Mouse (Mus musculus): ENCODE results near the gene Sostdc1. TPM values are rescaled to one million over a fixed set of nuclear protein-coding genes. Genes with fewer than 3 reads are reported as not detected.

The Sostdc1 gene
- polyA plus RNA-seq (2011; ENCODE audit: insufficient read depth, insufficient read length, low replicate concordance, missing spikeins): not detected in 2 replicates

DNA sequence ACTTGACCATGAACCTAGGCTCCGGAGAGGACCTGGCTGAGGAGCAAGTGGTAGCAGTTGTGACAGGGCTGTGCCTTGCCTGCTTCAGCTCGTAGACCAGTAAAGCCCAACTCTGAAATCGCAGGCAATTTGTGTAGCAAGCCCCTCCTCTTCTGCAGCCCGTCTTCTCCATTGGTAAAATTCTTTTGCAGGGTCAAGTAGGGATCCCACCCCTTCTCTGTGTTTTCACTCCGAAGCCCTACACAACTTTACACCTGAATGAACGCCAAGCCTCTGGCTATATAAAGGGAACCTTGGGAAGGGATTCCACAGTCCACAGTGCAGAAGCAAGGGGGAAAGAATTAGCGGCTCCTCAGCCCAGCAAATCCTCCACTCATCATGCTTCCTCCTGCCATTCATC is at the start of gene Sostdc1:
TSS of gene Sostdc1 (plus strand) at position 224 of the 400 bp plus-strand sequence.
- no peak within 1 kb of the TSS for H3K4me3 ChIP-seq (replicated peaks; ENCODE audit: control insufficient read depth, low read depth, low read length)
- H3K4me1 ChIP-seq (ENCODE audit: control insufficient read depth, insufficient read depth, low read length): no peaks in the 10 kb centered on the region; the same call in 1 of the 2 replicates
- 48% methylated on average over 7 of the region's 7 CpGs for WGBS
- TF ChIP-seq CTCF (IDR thresholded peaks at IDR 0.05; ENCODE audit: control insufficient read depth, insufficient read depth, low read length) (no peak), POLR2A (IDR thresholded peaks at IDR 0.05; ENCODE audit: borderline replicate concordance, control insufficient read depth, low read depth, low read length) (no peak)
- H3K27ac ChIP-seq (ENCODE audit: control insufficient read depth, insufficient read depth, low read depth, low read length, poor library complexity): no peak within 1 kb of the TSS

DNA sequence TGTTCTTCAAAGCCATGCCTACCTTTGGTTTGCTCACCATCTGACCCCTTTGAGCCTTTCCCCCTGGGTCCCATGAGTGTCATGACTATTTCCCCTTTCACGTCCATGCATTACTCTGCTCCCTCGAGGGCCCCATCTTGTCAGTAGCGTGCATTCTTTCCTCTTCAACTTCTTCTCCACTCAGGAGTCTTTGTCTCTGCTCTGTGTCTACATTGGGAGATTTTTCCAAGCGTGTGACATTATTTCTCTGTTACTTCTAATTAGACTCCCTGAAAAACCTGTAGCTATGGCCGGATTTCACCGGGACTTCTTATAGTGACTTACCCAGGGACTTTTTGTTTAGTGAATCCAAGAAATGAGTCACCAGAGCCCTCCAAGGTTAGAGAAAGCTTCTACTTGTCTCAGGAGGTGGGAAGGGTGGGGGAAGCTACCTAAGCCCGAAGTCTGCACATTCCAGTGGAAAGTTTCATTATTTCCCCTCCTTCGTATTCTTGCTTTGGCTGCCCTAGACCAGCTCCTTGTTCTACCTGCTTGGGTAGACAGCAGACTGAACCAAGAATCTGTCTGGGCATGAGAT is 46.2 kb upstream of the Sostdc1 start:
- Histone ChIP-seq H3K4me3 (replicated peaks; ENCODE audit: control insufficient read depth, low read depth, low read length) (no peak overlapping the region), H3K27ac (ENCODE audit: control insufficient read depth, insufficient read depth, low read depth, low read length, poor library complexity) (no peak overlapping the region), H3K4me1 (ENCODE audit: control insufficient read depth, insufficient read depth, low read length) (no peaks in the 10 kb centered on the region)
- WGBS: 73% methylated on average over 8 of the region's 8 CpGs
- TF ChIP-seq CTCF (IDR thresholded peaks at IDR 0.05; ENCODE audit: control insufficient read depth, insufficient read depth, low read length) (no peak), POLR2A (IDR thresholded peaks at IDR 0.05; ENCODE audit: borderline replicate concordance, control insufficient read depth, low read depth, low read length) (no peak)

DNA sequence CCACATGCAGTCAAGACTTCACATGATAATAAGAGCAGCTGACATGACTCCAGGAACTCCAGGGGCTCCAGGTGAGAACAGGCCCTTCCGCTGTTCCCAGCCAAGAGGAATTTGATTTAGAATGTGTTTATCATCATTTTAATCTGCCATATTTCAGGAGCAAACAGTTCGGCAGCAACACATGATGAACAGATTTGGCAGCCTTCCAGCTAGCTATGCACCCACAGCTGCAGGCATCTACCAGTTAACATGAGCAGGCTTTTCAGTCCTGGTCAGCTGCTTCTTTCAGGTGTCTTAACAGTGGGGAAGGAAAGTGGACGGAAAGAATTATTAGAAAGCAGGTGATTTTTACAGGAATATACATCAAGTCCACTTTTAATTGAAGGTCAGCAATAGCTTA is 39.1 kb upstream of the Sostdc1 start:
- TF ChIP-seq POLR2A (IDR thresholded peaks at IDR 0.05; ENCODE audit: borderline replicate concordance, control insufficient read depth, low read depth, low read length) (no peak), CTCF (IDR thresholded peaks at IDR 0.05; ENCODE audit: control insufficient read depth, insufficient read depth, low read length) (no peak)
- H3K4me1 ChIP-seq (ENCODE audit: control insufficient read depth, insufficient read depth, low read length): no peaks in the 10 kb centered on the region

DNA sequence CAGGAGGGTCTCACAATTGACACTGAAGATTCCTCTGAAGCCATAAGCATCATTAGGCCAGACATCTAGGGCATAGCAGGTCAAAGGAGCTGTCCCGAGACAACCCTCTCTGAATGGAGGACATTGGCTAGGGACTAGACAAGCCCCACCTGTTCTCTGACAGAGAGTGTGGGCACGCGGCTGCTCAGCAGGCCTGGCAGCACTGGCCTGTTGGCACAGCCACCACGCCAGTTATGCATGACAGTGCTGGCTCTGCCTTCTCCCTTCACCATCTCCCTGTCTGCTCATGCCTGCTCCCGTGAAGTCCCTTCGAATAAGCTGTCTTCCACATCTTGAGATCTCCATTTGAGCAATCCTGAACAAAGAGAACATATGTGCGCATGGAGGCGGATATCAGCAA is 24.3 kb upstream of the Sostdc1 start:
- Histone ChIP-seq H3K4me3 (replicated peaks; ENCODE audit: control insufficient read depth, low read depth, low read length) (no peak overlapping the region), H3K4me1 (ENCODE audit: control insufficient read depth, insufficient read depth, low read length) (no peaks in the 10 kb centered on the region), H3K27ac (ENCODE audit: control insufficient read depth, insufficient read depth, low read depth, low read length, poor library complexity) (no peak overlapping the region)
- 87% methylated on average over 8 of the region's 8 CpGs for WGBS
- TF ChIP-seq POLR2A (IDR thresholded peaks at IDR 0.05; ENCODE audit: borderline replicate concordance, control insufficient read depth, low read depth, low read length) (no peak), CTCF (IDR thresholded peaks at IDR 0.05; ENCODE audit: control insufficient read depth, insufficient read depth, low read length) (no peak)

More for the DNA sequence above, 39.1 kb upstream of the Sostdc1 start:
- no peak overlapping the region for H3K4me3 ChIP-seq (replicated peaks; ENCODE audit: control insufficient read depth, low read depth, low read length)
- 75% methylated on average over 3 of the region's 3 CpGs for WGBS
- no peak overlapping the region for H3K27ac ChIP-seq (ENCODE audit: control insufficient read depth, insufficient read depth, low read depth, low read length, poor library complexity)

DNA sequence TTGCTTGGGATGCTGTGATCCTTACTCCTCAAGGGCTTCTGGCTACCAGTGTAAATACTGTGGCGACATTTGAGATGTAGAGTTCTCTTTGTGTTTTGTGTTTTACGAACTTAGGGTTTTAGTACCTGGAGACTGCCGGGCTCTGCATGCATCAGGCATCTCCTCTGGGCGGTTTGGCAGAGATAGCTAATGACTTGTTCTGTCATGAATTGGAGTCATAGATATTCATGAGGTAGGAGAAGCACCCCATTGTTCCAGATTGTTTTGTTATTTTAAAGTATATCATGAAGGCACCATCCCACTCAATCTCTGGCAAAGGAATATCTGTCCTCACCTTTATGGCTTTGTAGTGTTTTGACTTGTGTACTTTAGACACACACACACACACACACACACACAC is 23.5 kb upstream of the Sostdc1 start:
- H3K27ac ChIP-seq (ENCODE audit: control insufficient read depth, insufficient read depth, low read depth, low read length, poor library complexity): no peak overlapping the region
- 92% methylated on average over 4 of the region's 4 CpGs for WGBS
- H3K4me3 ChIP-seq (replicated peaks; ENCODE audit: control insufficient read depth, low read depth, low read length): no peak overlapping the region
- no peak for TF ChIP-seq CTCF (IDR thresholded peaks at IDR 0.05; ENCODE audit: control insufficient read depth, insufficient read depth, low read length)
- no peak for TF ChIP-seq POLR2A (IDR thresholded peaks at IDR 0.05; ENCODE audit: borderline replicate concordance, control insufficient read depth, low read depth, low read length)
- no peaks in the 10 kb centered on the region for H3K4me1 ChIP-seq (ENCODE audit: control insufficient read depth, insufficient read depth, low read length)

DNA sequence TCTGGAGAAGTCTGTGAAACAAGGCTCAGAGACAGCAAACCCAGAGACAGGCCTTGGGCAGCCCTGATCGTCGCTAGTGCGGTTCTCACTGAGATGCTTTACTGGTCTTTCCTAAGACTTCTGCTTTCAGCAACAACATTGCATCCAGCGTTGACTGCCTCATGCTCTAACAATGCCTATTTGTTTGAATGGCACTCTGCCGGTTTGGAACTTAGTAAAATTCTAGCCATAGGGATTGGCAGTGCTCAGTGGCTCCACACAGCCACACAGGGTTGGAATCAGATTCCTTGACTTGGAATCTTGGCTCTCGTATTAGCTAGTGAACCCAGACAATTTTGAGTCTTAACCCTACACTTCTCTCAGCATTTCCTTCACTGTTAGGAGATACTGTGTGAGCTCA is 22.6 kb upstream of the Sostdc1 start:
- WGBS: 82% methylated on average over 6 of the region's 6 CpGs
- TF ChIP-seq CTCF (IDR thresholded peaks at IDR 0.05; ENCODE audit: control insufficient read depth, insufficient read depth, low read length): no peak
- no peak for TF ChIP-seq POLR2A (IDR thresholded peaks at IDR 0.05; ENCODE audit: borderline replicate concordance, control insufficient read depth, low read depth, low read length)
- H3K4me1 ChIP-seq (ENCODE audit: control insufficient read depth, insufficient read depth, low read length): no peaks in the 10 kb centered on the region
- no peak overlapping the region for H3K4me3 ChIP-seq (replicated peaks; ENCODE audit: control insufficient read depth, low read depth, low read length)
- H3K27ac ChIP-seq (ENCODE audit: control insufficient read depth, insufficient read depth, low read depth, low read length, poor library complexity): no peak overlapping the region

DNA sequence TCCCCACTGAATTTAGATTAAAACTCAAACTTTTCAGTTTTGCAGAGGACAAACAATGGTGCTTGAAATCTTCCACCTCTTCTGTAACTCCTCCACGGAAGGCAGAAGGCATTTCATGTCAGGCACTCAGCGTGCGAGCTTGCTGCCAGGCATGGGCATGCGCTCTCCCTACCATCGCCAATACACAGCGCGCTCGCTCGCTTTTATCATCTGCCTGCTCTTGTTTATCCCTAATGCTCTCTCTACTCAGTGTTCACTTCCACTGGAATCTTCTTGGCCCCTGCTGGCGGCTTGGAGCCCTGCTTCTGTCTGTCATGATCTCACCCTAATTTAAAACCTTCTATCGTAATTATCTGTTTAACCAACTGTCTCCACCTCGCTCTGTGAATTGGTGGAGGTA is 11.6 kb upstream of the Sostdc1 start:
- H3K4me3 ChIP-seq (replicated peaks; ENCODE audit: control insufficient read depth, low read depth, low read length): no peak overlapping the region
- TF ChIP-seq POLR2A (IDR thresholded peaks at IDR 0.05; ENCODE audit: borderline replicate concordance, control insufficient read depth, low read depth, low read length) (no peak), CTCF (IDR thresholded peaks at IDR 0.05; ENCODE audit: control insufficient read depth, insufficient read depth, low read length) (no peak)
- 91% methylated on average over 12 of the region's 12 CpGs for WGBS
- H3K4me1 ChIP-seq (ENCODE audit: control insufficient read depth, insufficient read depth, low read length): no peaks in the 10 kb centered on the region
- H3K27ac ChIP-seq (ENCODE audit: control insufficient read depth, insufficient read depth, low read depth, low read length, poor library complexity): no peak overlapping the region

DNA sequence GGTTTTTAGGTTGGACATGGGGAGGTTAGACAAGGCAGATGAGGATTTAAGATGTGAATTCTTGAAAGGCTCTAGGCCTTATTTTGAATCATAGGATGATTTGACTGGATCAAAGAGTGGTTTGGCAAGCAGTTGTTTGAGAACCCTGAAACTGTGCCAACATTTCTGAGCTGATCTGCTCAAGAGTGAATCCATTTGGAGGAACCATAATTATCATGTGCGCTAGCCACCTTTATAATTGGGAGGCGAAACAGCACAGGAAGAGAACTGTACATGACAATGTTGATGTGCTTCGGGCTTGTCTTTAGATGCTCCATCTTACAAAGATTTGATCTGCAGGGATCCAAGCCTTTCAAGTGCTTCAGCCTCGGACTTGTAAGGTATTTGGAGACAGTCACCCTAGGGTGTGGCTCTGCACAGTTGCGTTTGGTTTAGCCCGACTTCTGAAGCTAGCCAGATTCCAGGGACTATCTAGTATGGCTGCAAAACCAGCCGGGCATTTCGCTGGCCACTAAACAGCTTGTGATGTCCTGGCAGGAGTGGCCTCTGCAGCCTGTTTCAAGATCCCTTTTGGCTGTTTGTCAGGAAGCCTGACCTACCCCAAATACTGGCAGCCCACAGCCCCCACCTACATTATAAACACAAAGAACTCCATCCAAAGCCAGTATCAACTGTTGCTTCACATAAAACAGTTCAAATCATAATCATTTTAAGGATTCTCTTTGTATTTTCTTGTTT is 10.9 kb upstream of the Sostdc1 start:
- Histone ChIP-seq H3K4me1 (ENCODE audit: control insufficient read depth, insufficient read depth, low read length) (no peaks in the 10 kb centered on the region), H3K4me3 (replicated peaks; ENCODE audit: control insufficient read depth, low read depth, low read length) (no peak overlapping the region), H3K27ac (ENCODE audit: control insufficient read depth, insufficient read depth, low read depth, low read length, poor library complexity) (no peak overlapping the region)
- 84% methylated on average over 8 of the region's 8 CpGs for WGBS
- TF ChIP-seq POLR2A (IDR thresholded peaks at IDR 0.05; ENCODE audit: borderline replicate concordance, control insufficient read depth, low read depth, low read length) (no peak), CTCF (IDR thresholded peaks at IDR 0.05; ENCODE audit: control insufficient read depth, insufficient read depth, low read length) (no peak)
